Comparison of ENCODE assay signal across 25 mouse cellular contexts in the genomic region with DNA sequence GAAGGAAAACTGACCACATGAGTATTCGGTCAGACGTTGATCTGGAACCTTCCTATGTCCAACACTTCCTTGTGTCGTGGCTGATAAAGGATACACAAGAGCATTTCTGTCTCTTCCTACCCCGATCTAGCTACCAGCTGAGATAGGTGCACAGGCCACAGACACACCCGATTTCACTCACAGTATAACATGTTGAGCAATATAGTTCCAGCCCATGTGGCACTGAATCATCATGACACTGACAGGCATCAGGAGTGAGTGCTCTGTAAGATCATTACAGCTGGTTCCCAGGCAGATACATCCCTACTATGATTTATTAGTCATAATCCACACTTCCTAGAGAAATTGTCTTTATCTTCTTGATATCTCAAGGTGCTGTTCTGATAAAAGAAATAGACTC. TPM values are rescaled to one million over a fixed set of nuclear protein-coding genes. Genes with fewer than 3 reads are reported as not detected.
A peak's percentile ranks its signal among the peaks of the same experiment; 100 is the strongest.
DNase-seq lines count a peak whose midpoint lies in the region; ATAC-seq and TF ChIP-seq lines count a peak whose summit lies in the region.
"Had no signal": no experiment of that assay in that cellular context is flagged by ENCODE, and none has a peak within 500 bp of the region (broad histone marks: within the 10 kb centered on the region; RNA-seq: fewer than 3 reads in every experiment).

No protein-coding gene starts in this region.

- 66% methylated on average over 5 of the region's 5 CpGs for WGBS in intestine, embryonic 15.5 days

- no peak overlapping the region for H3K27ac ChIP-seq in intestine, embryonic 15.5 days
- H3K27ac ChIP-seq: hindbrain, embryonic 15.5 days; layer of hippocampus, adult 2 months; limb, embryonic 13.5 days; liver, embryonic 14.5 days; midbrain, embryonic 15.5 days had no signal

- H3K9ac ChIP-seq in intestine, embryonic 15.5 days: no peak overlapping the region
- H3K9ac ChIP-seq: heart, embryonic 12.5 days; hindbrain, embryonic 15.5 days; limb, embryonic 13.5 days; liver, embryonic 14.5 days; midbrain, embryonic 15.5 days had no signal

- DNase-seq in 3T3-L1 (ENCODE audit: low read depth, low spot score) (peak; percentile 93), NIH3T3 (ENCODE audit: low read depth) (peak; percentile 79)
- DNase-seq in heart, postnatal 14 days: no peak
- no peak for DNase-seq in heart, postnatal 4 days
- DNase-seq in Muller cell, postnatal 12 days (ENCODE audit: inconsistent ontology term): no peak
- DNase-seq: adrenal gland, adult 2 months; cerebellum, adult 9-10 months; heart, adult 11 months; kidney, adult 18-20 months; kidney, postnatal 14 days; layer of hippocampus, postnatal 36 days; retina, postnatal 1 day; thymus, adult 18-20 months had no signal

- H3K4me1 ChIP-seq in intestine, embryonic 15.5 days (replicated peaks): 0 out of 2 replicates have a peak, but pooled peaks cover 3% of the 10 kb centered on the region
- H3K4me1 ChIP-seq: hindbrain, embryonic 15.5 days; limb, embryonic 13.5 days; midbrain, embryonic 15.5 days had no signal

- no peak overlapping the region for H3K4me2 ChIP-seq in intestine, embryonic 15.5 days (replicated peaks)
- peak overlapping the region; percentile 44 for H3K4me2 ChIP-seq in myocyte (ENCODE audit: low read depth)
- H3K4me2 ChIP-seq: heart, embryonic 12.5 days; hindbrain, embryonic 15.5 days; limb, embryonic 13.5 days; midbrain, embryonic 15.5 days had no signal

- peak; percentile 89 for ATAC-seq in intestine, embryonic 15.5 days
- ATAC-seq: forebrain, embryonic 16.5 days; midbrain, embryonic 15.5 days had no signal

- H3K4me3 ChIP-seq in intestine, embryonic 15.5 days (replicated peaks): no peak overlapping the region
- H3K4me3 ChIP-seq in myocyte: no peak overlapping the region
- H3K4me3 ChIP-seq: erythroblast, embryonic 14.5 days; heart, embryonic 12.5 days; hindbrain, embryonic 15.5 days; layer of hippocampus, adult 2 months; limb, embryonic 13.5 days; midbrain, embryonic 15.5 days had no signal

- H3K36me3 ChIP-seq in intestine, embryonic 15.5 days: no peaks in the 10 kb centered on the region
- H3K36me3 ChIP-seq in myocyte (ENCODE audit: control insufficient read depth, insufficient read depth): no peaks in the 10 kb centered on the region
- H3K36me3 ChIP-seq: G1E; heart, embryonic 12.5 days; hindbrain, embryonic 15.5 days; limb, embryonic 13.5 days; midbrain, embryonic 15.5 days had no signal

- H3ac ChIP-seq in myocyte (ENCODE audit: control insufficient read depth, insufficient read length): no peak overlapping the region

- TF ChIP-seq POLR2A in myocyte (IDR thresholded peaks at IDR 0.05; ENCODE audit: insufficient read length, low read depth): no peak

- H3K79me2 ChIP-seq in myocyte (ENCODE audit: control insufficient read depth, insufficient read depth): no peaks in the 10 kb centered on the region

- intact Hi-C loops in heart, postnatal 14 days (cut with DNase I): no loop called here

- no peaks in the 10 kb centered on the region for H3K27me3 ChIP-seq in intestine, embryonic 15.5 days (replicated peaks)
- H3K27me3 ChIP-seq in myocyte (ENCODE audit: control insufficient read depth, insufficient read depth, insufficient read length): no peaks in the 10 kb centered on the region
- H3K27me3 ChIP-seq: hindbrain, embryonic 15.5 days; limb, embryonic 13.5 days; midbrain, embryonic 15.5 days had no signal

- no peaks in the 10 kb centered on the region for H3K9me3 ChIP-seq in intestine, embryonic 15.5 days
- H3K9me3 ChIP-seq: G1E; hindbrain, embryonic 15.5 days; limb, embryonic 13.5 days; midbrain, embryonic 15.5 days had no signal

TF ChIP-seq in myocyte, 11 proteins besides CTCF, POLR2A, EP300 and RAD21:
- TF ChIP-seq MYOD1 (IDR thresholded peaks at IDR 0.05; ENCODE audit: control insufficient read depth in 1 of 3, insufficient read length in 2 of 3, low read depth in 2 of 3): peak in 1 of 3 experiments; percentile 52
- TF ChIP-seq REST (IDR thresholded peaks at IDR 0.05; ENCODE audit: insufficient read depth, insufficient read length): no peak
- TF ChIP-seq MAX (IDR thresholded peaks at IDR 0.05; ENCODE audit: low read depth): peak; percentile 36
- TF ChIP-seq CEBPB (IDR thresholded peaks at IDR 0.05; ENCODE audit: insufficient read depth, poor library complexity, severe bottlenecking): peak; percentile 97
- TF ChIP-seq POLR2AphosphoS2 (IDR thresholded peaks at IDR 0.05; ENCODE audit: insufficient read length, low read depth): no peak
TF ChIP-seq in myocyte: peak in this region for 3.

RNA-seq across cellular contexts. Expression of a gene that starts 54.7 kb away (rescaled TPM):
- polyA plus RNA-seq in intestine, embryonic 15.5 days (2015; fragmentation: Nextera tagmentation; extraction: Ambion mirVana): 21.5 and 23.4 TPM in 2 replicates
- 21.4 TPM for polyA plus RNA-seq in myocyte (2012; fragmentation: generic; extraction: Trizol)
- 1 to 10 TPM; 8.0 to 9.0 TPM for total RNA-seq in heart, postnatal 14 days (2021)
- total RNA-seq in heart, postnatal 4 days (2021): 1 to 10 TPM; 8.8 to 9.5 TPM
- total RNA-seq: megakaryocyte-erythroid progenitor cell, adult 5-6 weeks had no signal
- polyA plus RNA-seq: erythroblast, embryonic 14.5 days; G1E had no signal

Comparison
In these comparisons a context has a peak if more than half of its experiments do, and no peak if none do; other contexts are left out.
1. DNase-seq: peak in 3T3-L1 (single experiment) and NIH3T3 (single experiment); none in heart, postnatal 14 days (0 of 2), heart, postnatal 4 days (single experiment) and Muller cell, postnatal 12 days (single experiment).